Mouse (Mus musculus): Measurements from ENCODE around the gene Cep170b.

Cep170b gene

DNA sequence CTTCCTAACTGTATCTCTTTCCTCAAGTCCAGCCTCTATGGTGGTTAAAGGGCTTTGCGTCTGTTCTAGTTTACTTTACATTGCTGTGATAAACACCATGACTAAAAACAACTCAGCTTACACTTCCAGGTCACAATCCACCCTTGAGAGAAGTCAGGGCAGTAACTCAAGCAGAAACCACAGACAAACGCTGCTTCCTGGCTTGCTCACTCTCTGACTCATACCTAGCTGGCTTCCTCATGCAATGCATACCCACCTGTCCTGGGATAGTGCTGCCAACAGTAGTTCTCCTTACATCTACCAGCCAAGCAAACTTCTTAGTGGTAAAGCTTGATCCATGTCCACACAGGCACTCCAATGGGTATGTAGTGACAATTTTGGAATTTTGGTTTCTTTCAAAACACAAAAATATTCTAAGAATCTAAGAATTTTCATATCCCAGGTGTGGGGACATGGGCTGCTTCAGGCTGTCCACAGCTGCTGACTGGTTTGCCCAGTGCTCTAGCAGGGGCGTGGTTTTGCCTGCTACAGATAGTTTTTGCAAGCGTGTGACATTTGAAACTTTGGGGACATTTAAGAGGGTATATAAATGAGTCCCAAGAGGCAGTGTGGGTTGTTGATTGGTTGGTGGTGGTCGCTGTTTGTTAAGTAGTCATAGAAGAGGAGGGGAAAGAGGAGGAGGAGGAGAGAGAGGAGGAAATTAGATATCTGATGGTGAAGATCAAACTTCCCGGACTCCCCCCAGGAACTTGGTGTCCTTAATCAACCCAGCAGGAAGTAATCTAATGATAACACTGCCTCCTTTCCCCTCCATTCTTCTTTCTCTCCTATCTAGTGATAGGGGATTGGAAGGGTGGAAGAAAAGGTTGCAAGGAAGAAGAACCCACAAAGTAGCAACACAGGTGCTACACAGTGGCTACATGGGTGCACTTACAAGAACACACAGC is 17.6 kb upstream of the Cep170b start:
- DNase-seq (ENCODE audit: low read depth) = peak; percentile 71

DNA sequence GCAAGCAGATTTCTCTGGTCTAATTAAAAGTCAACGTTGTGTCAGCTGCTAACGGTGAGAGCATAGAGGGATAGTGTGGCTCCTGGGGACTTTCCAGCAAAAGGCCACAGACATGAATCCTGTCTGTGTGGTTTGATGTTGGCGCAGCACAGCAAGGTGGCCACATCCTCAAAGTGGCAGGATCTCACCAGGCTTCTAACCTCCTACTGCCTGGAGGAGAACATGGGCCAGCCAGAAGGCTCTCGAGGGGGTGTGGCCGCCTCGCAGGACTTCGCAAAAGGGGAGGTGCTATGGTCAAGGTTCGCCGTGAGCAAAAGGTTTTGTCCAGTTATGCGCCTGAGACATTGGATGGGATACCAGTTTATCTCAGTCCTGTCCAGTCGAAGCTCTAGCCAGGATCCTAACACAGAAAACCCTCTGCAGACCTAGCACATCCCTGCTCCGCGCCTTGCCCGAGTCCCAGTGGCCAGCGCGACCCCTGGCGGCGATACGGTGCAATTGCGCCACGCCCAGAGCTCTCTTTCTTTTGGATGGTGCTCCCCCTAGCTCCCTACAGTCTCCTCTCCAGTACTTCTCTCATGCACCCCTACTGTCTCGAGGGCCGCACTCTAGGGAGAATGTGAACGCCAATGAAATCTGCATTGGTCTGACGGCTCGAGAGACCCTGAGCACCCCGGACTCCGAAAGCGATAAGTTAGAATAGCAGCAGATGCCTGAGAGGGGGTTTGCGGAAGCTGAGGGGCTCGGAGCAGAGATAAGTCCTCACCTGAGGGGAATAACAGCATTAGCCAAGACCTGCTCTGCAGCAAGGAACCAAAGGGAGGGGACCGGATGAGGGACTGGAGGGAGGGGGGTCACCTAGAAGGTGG is 13.3 kb upstream of the Cep170b start:
- DNase-seq (ENCODE audit: low read depth) = peak; percentile 95

DNA sequence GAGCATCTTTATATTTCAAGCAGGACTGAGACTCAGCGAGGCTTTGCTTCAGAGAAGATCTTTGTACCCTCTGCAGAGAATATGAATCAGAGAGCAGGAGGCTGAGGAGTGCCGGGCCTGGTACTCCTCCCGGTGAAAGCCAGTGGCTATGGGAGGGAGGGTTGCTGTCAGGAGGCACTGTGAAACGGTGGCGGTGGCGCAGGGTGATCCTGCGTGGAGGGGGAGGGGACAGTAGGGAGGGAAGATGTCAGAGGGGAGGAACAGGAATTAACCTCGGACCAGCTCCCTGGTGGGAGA is 12.7 kb upstream of the Cep170b start:
- no peak for DNase-seq (ENCODE audit: low read depth)

DNA sequence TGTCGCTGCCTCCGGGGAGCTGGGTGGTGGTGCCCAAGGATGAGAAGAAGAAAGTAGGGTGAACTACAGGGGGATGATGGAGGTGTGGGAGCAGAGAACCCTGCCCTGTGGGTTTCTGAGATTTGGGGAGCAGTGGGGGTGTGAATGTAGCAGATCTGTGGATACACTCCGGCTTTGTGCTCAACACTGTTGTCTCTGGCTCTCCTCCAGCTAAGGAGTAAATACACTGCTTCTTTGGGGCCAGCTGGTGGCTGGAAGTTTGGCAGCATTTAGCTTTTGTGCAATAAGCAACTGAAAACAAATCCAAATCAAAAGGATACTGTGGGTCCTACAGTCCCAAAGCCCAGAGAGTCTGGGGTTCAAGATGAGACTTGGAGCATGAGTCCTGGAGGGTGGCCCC is 6.3 kb upstream of the Cep170b start:
- DNase-seq (ENCODE audit: low read depth) = peak; percentile 88

DNA sequence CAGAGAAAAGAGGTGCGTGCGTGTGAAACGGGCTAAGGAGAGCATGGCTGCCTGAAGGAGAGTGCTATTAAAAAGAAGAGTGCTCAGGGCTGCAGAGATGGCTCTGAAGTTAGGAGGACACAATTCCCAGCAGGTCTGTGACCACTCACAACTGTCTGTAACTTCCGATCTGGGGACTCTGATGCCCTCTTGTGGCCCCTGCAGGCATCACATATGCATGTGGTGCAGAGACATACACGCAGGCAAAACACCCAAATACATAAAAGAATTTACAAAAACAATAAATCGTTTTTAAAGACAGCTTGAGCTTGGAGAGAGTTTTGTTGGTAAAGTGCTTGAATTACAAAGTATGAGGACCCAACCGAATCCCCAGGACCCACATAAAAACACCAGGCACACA is 3.1 kb upstream of the Cep170b start:
- peak; percentile 74 for DNase-seq (ENCODE audit: low read depth)

DNA sequence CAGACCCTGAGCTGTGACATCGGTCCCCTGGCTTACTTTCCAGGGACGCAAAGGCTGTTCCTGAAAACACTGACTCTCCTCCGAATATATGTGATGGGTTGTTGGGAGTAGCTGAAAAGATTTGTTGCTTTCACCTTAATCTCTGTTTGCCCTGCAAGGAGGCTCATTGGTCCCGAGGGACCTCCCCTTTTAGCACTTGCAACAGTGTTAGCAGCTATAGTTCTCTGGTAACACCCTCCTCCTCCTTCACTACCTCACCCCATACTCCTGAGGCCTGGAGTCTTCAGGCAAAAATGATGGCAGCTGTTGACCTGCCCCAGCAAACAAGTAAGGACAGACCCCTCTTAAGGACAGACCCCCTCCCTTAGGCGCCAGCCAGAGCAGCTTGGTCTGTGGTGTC is 1.3 kb upstream of the Cep170b start:
- peak; percentile 33 for DNase-seq (ENCODE audit: low read depth)

DNA sequence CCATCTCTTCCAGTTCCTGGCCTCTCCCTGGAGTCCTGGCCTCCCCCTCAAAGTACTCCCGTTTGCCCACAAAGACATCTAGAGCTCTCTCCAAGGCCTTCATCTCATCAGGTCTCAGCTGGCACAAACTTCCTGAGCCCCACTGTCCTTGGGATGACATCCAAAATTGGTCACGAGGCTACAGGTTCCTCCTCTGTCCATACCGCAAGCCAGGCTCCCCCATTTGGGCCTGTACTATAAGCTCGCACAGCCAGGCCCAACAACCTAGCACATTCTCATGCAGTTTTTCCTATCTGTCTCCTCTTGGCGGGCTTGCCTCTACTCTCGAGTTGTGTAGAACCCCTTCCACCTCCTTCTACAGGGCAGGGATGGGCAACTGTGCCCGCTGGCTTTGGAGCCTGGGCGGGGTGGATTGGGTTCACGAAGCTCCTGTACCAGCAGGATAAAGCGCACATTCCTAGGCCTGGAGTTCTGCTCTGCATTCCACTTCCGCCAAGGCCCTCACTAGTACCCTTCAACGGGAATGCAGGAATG is 702 bp downstream of the Cep170b start:
- no peak for DNase-seq (ENCODE audit: low read depth)

DNA sequence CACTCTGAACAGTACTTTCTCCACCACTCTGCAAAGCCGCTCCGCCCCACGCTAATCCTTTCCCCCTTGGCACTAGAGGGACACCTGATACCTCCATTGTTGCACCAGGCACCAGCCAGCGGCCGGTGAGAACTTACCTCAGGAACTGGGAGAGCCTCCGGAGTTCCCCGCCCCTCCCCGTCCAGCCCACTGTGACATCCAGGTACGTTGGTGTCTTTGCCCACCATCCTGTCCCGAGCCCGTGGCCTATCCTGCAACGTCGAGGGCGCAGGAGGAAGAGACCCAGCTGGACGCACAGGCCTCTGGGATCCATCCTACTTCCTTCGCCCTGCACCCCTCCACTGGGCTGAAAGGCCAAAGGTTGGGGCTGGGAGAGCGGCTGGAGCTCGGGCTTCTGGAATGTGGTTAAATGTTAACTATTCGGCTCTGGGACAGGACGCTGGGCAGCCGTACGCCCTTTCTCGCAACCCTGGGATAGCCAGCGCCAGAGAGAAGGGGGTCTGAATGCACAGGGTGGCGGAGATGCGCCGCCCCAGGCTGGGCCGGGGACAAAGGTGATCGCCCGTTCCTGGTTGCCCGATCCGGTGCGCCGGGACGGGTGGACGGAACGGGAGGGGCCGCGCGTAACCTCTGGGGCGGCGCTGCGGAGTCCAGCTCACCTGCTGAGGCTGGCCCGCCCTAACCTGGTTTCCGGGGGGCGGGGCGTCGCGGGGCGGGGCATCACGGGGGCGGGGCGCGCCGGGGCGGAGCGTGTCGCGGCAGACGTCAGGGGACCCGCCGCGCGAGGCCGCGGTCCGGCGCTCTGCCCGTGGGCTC is 1.4 kb downstream of the Cep170b start:
- DNase-seq (ENCODE audit: low read depth) = no peak

DNA sequence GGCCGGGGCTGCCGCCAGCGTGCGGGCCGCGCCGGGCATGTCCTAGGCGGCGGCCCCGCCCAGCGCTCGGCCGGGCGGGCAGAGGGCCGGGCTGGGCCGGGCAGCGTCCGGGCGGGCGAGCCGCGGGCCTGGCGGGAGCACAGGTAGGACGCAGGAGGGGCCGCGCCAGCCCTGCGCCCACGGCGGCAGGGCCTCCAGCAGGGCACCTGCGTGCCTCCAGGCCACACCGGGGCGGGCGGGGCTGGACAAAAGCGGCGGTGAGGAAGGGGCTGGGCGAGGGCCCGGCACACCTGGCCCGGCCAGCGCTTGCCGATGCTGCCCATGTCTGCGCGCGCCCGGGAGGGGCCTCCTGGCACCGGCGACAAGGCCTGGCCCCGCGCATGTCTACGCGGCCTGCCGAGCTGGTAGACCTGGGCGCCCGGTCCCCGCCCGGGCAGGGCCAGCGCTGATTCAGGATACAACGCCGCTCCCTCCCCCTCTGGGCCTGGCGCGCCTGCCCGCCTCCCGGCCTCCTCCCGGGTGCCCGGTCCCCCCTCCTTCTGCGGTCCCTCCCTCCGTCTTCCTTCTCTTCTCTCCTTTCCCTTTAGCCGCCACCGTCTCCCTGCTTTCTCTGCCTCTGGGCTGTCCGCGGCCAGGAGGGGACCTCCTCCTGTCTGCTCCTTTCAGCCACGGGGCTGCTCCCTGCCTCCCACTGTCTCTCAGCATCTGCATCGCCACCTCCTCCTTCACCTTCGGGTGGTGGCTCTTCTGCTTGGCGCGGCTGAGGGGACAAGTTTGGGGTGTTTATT is 2.2 kb downstream of the Cep170b start:
- peak; percentile 84 for DNase-seq (ENCODE audit: low read depth)

DNA sequence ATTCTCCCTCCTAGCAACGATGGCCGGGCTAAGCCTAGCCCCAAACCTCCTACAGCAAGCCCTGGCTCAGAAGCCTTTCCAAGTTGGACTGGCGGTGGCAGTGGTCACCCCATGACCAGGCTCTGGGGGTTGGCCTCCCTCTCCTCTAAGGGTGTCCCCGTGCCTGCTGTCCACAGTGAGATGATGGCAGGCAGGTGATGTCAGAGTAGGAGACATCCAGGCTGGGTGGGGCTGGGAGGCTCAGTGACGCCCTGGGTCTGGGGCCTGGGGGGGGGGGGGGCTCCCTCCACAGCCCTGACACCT is 2.7 kb downstream of the Cep170b start:
- DNase-seq (ENCODE audit: low read depth) = no peak

DNA sequence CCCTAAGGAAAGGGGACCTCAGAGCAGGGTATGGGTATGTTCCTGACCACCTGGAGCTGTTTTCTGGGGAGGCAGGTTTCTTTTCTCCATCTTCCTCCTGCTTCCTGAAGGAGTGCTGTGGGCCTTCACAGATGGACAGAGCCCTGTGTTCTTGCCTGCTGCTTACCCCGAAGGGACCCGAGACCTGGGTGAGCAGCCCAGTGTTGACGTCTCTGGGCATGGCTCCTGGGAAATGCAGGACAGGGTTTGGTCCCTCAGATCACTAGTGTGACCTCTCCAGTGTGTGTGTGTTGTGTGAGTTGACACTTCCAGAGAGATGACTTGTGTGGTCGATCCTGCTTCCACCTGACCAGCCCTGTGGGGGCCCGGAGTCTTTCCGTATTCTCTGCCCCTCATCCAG is 3.2 kb downstream of the Cep170b start:
- no peak for DNase-seq (ENCODE audit: low read depth)

DNA sequence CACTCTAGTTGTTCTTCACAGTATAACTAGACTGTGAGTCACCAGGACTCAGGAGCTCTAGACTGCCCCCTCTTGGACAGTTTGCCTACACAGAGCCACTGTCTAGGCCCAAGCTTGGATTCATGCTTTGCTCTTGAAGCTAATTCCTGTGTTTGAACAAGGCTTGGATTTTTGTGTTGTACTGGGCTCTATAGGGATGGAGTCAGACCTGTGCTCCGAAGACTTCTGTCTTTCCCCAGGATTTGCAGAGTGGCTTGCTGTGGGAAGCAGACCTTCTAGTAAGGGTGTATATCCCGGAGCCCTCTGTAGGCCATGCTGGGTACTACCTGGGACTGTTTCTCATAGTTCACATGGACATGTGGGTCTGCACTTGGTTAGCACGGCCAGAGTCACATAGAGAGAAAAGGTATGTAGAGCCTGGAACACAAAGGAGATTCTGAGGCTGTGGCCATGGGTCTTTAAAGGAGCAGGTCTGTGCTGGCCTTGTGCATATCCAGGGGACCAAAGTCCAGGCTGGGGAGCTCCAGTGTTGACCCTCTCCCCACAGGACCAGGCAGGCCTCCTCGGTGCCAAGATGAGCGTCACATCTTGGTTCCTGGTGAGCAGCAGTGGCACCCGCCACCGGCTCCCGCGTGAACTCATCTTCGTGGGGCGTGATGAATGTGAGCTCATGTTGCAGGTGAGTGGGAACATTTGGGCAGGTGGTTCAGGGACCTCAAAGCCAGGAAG is 4.0 kb downstream of the Cep170b start:
- DNase-seq (ENCODE audit: low read depth) = peak; percentile 89

DNA sequence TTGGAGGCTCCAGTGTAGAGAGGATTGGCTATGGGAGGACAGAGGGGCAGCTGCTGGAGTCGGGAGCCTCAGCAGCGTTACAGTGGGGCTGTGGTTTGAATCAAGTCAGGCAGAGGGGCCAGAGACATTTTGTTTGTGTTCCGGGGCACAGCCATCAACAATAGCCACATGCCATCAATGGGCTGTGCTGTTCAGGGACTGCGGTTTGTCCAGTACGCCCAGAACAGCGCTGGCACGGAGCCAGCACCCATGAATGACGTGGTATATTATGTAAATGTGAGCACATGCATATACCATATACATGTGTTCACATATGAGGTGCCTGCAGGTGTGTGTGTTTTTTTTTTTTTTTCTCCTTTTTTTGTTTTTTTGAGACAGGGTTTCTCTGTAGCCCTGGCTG is 7.5 kb downstream of the Cep170b start:
- peak; percentile 50 for DNase-seq (ENCODE audit: low read depth)

DNA sequence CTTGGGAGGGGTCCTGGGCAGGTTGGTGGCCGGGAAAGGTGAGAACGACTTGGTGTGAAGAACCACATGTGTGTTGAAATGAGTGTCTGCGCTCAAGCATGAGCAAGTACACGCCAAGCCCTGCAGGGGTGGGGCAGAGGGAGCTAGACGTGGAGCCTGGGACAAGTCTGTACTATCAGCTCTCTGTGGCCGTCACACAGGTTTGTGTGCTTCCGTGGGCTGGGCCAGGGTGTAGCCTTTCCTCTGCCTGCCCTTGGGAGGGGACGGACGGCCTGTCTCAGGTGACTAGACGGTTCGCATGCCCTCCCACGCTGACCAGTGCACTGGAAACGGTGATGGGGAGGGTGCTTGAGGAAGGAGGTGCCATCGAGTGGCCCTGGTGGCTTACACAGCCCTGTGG is 10.6 kb downstream of the Cep170b start:
- no peak for DNase-seq (ENCODE audit: low read depth)

DNA sequence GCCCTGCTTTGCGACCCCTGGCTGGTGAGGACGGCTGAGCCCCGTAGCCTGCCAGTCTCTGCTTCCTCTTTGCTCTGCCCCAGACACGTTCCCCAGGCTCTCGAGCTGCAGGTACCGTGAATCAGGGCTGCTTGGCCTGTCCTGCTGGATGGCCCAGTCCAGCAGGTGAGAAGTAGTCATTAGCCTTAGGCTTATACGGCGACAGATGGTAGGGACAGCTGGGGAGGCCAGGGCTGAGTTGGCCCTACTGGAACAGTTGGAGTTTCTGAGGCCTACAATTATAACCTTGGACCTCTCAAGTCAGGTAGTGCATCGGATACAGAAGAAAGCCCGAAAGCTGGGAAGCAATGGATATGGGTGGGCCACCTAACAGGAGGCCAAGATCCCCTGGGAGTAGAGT is 12.3 kb downstream of the Cep170b start:
- DNase-seq (ENCODE audit: low read depth) = no peak

DNA sequence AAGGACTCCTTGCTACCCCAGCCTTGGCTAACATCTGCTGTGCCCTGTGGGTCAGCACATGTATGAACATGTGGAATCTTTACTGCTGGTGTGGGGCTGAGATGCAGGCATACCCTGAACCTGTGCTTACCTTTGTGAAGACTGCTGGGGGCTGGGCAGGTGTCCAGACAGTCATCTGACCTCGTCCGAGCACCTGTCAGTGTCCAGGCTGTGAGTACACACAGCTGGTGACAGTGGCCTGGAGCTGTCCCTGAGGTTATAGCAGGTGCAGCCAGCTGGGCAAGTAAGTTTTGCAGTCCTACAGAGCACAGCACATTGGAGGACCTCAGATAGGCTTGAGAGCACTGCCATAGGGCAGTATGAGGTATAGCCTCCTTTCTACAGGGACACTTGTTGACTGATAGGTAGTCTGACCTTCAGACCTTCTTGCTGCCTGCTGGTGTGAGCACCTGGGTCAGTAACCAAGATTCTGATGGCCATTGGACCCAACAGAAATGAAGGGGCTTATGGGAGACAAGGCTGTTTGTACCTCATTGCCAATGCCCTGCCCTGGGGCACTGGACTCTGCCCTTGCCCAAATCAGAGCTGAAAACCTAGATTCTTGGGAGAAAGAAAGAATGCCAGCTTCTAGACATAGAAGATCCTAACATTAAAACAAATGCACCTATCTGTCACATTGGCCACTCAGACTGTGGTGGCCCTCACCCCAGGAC is 14.0 kb downstream of the Cep170b start:
- no peak for DNase-seq (ENCODE audit: low read depth)

DNA sequence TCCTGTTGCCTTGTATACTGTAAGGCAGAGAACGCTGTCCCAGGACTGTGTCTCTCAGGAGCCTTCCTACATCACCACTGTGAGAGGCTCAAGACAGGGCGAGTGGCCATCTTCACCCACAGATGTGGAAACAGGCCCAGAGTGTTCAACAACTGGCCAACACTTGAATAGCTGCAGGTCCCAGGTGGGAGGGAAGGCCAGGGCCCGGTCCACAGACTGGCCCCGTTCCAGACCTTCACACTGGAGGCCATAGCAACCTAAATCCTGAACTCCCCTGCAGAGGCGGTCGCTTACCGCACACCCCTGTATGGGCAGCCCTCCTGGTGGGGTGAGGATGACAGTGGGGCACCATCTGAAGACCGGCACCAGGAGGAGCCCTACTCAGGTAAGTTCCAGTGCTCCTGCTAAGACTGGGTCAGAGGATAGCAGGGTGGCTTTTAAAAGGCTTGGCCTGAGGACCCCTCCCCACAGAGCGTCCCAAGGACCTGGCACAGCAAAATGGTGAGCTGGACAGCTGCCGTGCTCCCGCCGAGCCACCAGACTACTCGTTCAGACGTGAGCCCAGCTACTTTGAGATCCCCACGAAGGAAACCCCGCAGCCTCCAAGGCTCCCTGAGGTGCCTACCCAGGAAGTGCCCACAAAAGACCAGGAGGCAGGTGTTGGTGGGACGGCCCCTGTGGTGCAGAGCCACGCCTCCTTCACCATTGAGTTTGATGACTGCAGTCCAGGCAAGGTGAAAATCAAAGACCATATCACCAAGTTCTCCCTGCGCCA is 14.8 kb downstream of the Cep170b start:
- DNase-seq (ENCODE audit: low read depth) = no peak

DNA sequence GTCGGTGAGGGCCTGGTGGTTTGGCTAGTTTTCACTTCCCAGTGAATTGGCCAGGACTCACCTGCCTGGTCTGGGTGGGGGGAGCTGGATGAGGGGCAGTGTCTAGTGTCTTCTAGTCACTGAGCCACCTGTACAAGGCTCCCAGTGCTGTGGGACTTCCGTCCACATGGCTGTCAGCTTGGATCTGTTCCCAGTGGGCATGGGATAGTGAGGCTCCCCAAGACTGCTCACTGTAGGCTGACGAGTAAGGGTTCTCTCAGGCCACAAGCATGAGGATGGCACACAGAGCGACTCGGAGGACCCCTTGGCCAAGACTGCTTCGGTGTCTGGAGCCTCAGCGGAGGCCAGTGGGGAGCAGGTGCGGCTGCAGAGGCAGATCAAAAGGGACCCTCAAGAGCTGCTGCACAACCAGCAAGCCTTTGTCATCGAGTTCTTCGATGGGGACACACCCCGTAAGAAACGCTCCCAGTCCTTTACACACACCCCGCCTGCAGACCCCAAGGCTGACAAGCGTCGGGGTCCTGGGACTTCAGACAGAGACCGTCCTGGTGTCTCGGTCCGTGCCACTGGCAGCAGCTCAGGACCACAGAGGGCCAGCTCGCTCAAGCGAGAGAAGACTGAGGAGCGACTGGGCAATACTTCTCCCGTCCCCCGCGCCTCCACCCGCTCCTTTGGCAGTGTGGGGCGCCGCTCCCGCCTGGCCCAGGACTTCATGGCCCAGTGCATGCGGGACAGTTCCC is 15.8 kb downstream of the Cep170b start:
- no peak for DNase-seq (ENCODE audit: low read depth)

DNA sequence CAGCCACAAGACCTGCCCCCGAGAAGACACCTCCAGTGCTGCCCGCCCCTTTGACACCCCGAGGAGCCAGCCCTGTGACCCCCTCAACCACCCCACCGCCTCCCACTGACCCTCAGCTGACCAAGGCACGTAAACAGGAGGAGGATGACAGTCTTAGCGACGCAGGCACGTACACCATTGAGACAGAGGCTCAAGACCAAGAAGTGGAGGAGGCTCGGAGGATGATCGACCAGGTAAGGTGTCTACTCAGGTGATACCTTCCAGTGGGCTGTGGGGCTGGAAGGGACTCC is 16.3 kb downstream of the Cep170b start:
- DNase-seq (ENCODE audit: low read depth) = no peak

Data from NIH3T3 (cell line).